Mouse (Mus musculus) MEL (cell line): ENCODE measurements around the gene Cpped1.

Source experiments
- CTCF ChIP-seq, 3 experiments: IDR thresholded peaks in 2 of 3; conservative IDR thresholded peaks in 1 of 3; 2 replicates each; pipeline ENCODE4 v1.5.1; 2011 to 2012; ENCODE audit warnings: low read length in 3 of 3, low read depth in 2 of 3, mild to moderate bottlenecking in 2 of 3, improper control_type of control experiment in 1 of 3, inconsistent platforms in 1 of 3, mixed read lengths in 1 of 3, moderate library complexity in 1 of 3; ENCODE audit not compliant: control insufficient read depth in 1 of 3, insufficient read depth in 1 of 3, poor library complexity in 1 of 3, severe bottlenecking in 1 of 3
- E2F4 ChIP-seq: IDR thresholded peaks from 2 replicates; pipeline ENCODE4 v1.6.1; 2011; ENCODE audit warnings: low read depth, low read length, improper control_type of control experiment, borderline replicate concordance
- GABPA ChIP-seq: IDR thresholded peaks from 2 replicates; pipeline ENCODE4 v1.6.1; 2012; ENCODE audit warnings: low read depth, mild to moderate bottlenecking, inconsistent platforms, low read length, improper control_type of control experiment, moderate library complexity
- POLR2A ChIP-seq, 2 experiments: IDR thresholded peaks; 2 replicates each; pipeline ENCODE4 v1.6.1; 2011 to 2012; ENCODE audit warnings: low read length in 2 of 2, mild to moderate bottlenecking in 2 of 2, control low read depth in 1 of 2, improper control_type of control experiment in 1 of 2, low read depth in 1 of 2, moderate library complexity in 1 of 2; ENCODE audit not compliant: control insufficient read depth in 1 of 2, insufficient read depth in 1 of 2, poor library complexity in 1 of 2
- SMC3 ChIP-seq: IDR thresholded peaks from 2 replicates; pipeline ENCODE4 v1.6.1; 2011; ENCODE audit warnings: low read depth, low read length, improper control_type of control experiment

DNA sequence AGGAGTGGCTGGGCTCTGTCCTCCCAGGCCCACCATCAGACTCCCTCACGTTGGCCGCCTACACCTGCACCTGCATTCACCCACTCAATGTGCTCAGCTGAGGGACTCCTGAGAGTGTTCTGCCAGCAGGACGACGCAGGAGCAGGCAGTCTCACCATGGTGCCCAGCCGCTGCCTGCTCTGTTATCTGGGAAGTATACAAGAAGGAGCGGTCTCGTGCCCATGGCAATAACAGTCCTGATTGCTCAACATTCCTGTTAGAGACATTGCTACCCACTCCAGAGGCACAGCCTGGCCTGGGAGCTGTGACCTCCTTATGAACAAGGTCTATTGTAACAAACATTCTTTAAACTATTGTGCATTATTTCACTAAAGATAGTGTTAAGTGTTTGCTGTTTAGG, 151.3 kb downstream of the Cpped1 start:
- TF ChIP-seq CTCF (IDR thresholded peaks at IDR 0.05 in 2 of 3, conservative IDR thresholded peaks at IDR 0.05 in 1 of 3; ENCODE audit: control insufficient read depth in 1 of 3, insufficient read depth in 1 of 3, low read depth in 2 of 3, low read length in 3 of 3, poor library complexity in 1 of 3, severe bottlenecking in 1 of 3) (no peak), POLR2A (IDR thresholded peaks at IDR 0.05; ENCODE audit: control insufficient read depth in 1 of 2, insufficient read depth in 1 of 2, low read depth in 1 of 2, low read length in 2 of 2, poor library complexity in 1 of 2) (no peak), E2F4 (no peak), GABPA (no peak), SMC3 (no peak)
